Mouse (Mus musculus): ENCODE data around the gene Adra1b.

- TF ChIP-seq CTCF (IDR thresholded peaks at IDR 0.05 in 2 of 3, conservative IDR thresholded peaks at IDR 0.05 in 1 of 3; ENCODE audit: control insufficient read depth in 1 of 3, insufficient read depth in 1 of 3, low read depth in 2 of 3, low read length in 3 of 3, poor library complexity in 1 of 3, severe bottlenecking in 1 of 3) (no peak), TAL1 (IDR thresholded peaks at IDR 0.05; ENCODE audit: low read length) (no peak), POLR2A (IDR thresholded peaks at IDR 0.05; ENCODE audit: control insufficient read depth in 1 of 2, insufficient read depth in 1 of 2, low read depth in 1 of 2, low read length in 2 of 2, poor library complexity in 1 of 2) (no peak), EP300 (IDR thresholded peaks at IDR 0.05; ENCODE audit: low read depth in 1 of 2, low read length in 2 of 2) (no peak), MAZ (IDR thresholded peaks at IDR 0.05; ENCODE audit: low read depth, low read length) (no peak), MYB (IDR thresholded peaks at IDR 0.05; ENCODE audit: low read depth, low read length) (no peak), MEF2A (IDR thresholded peaks at IDR 0.05; ENCODE audit: extremely low read depth, insufficient replicate concordance, low read depth, low read length, poor library complexity, severe bottlenecking) (no peak), RCOR1 (IDR thresholded peaks at IDR 0.05; ENCODE audit: low read depth, low read length) (no peak)
These were observed 142.6 kb downstream of the Adra1b start for GRCm38 (mm10) chr11:43758436-43758835.

Measured in MEL (cell line).